Mouse (Mus musculus) frontal cortex, postnatal 25 days (tissue): ENCODE results near the gene Vps25.

Experiments used
- DNase-seq, 2 experiments: peaks; one replicate each; pipeline ENCODE4 v3.0.0; 2022; ENCODE audit warnings: low spot score in 2 of 2

Vps25 gene

GRCm38 (mm10) chr11:101276319-101277070, 23.0 kb downstream of the Vps25 start:
- DNase-seq: no peak

- DNase-seq: no peak
Observed at GRCm38 (mm10) chr11:101277381-101278222, 24.1 kb downstream of the Vps25 start.

- DNase-seq: peak; percentile 58 to 74
Observed at GRCm38 (mm10) chr11:101278223-101279192, 25.0 kb downstream of the Vps25 start, which contains the start of the genes Cntd1 and Coa3. Cntd1 (plus strand) TSS chr11:101279012. Coa3 (minus strand) TSS chr11:101279114.

- DNase-seq: no peak
Observed at GRCm38 (mm10) chr11:101279193-101279569, 25.7 kb downstream of the Vps25 start.

- DNase-seq: no peak
Observed at GRCm38 (mm10) chr11:101280837-101281236, 27.3 kb downstream of the Vps25 start.

GRCm38 (mm10) chr11:101282896-101283295, 29.4 kb downstream of the Vps25 start:
- no peak for DNase-seq

GRCm38 (mm10) chr11:101283805-101284204, 30.3 kb downstream of the Vps25 start:
- DNase-seq: no peak

GRCm38 (mm10) chr11:101287306-101287705, 33.8 kb downstream of the Vps25 start:
- DNase-seq: no peak

- DNase-seq: no peak
Observed at GRCm38 (mm10) chr11:101291231-101291630, 37.7 kb downstream of the Vps25 start.

GRCm38 (mm10) chr11:101295191-101295590, 41.7 kb downstream of the Vps25 start:
- DNase-seq: no peak

GRCm38 (mm10) chr11:101300881-101301280, 47.4 kb downstream of the Vps25 start:
- DNase-seq: no peak

GRCm38 (mm10) chr11:101301299-101302003, 47.9 kb downstream of the Vps25 start:
- no peak for DNase-seq

- DNase-seq: peak; percentile 90 to 97
Observed at GRCm38 (mm10) chr11:101302004-101302798, 48.7 kb downstream of the Vps25 start, which contains the start of gene Becn1. Becn1 (minus strand) TSS chr11:101302286.

- no peak for DNase-seq
Observed at GRCm38 (mm10) chr11:101307744-101308143, 54.2 kb downstream of the Vps25 start.
